Mouse (Mus musculus): Measurements from ENCODE around the gene Ksr1.

GRCm38 (mm10) chr11:79172054-79172453, 25.8 kb upstream of the Ksr1 start:
- TF ChIP-seq EP300 (IDR thresholded peaks at IDR 0.05; ENCODE audit: low read depth) (no peak), CTCF (IDR thresholded peaks at IDR 0.05; ENCODE audit: low read depth) (no peak)

Data from liver, embryonic 14.5 days (tissue).